Mouse (Mus musculus) embryonic facial prominence, embryonic 11.5 days (tissue): ENCODE measurements at regions not wholly inside any gene's neighbourhood (a gene's known extent, or its start where the extent isn't known, plus 50 kb on each side); places are given as distances from the start of the nearest gene placed in this dataset.
"Not testable (repeated sequence)": the region's sequence is repeated elsewhere in the genome, so short reads cannot be mapped to it uniquely, and the experiment has no call there.

Experiments
- ATAC-seq: fragments of 200-750 bp; cut with Nextera tagmentation; replicated peaks from 2 replicates; pipeline ENCODE4 v1.8.0; 2017; ENCODE audit warnings: low read depth; ENCODE audit not compliant: insufficient number of reproducible peaks, low FRiP score, low TSS enrichment
- DNase-seq: peaks from one replicate; pipeline ENCODE4 v3.0.0-alpha.2; 2015; ENCODE audit warnings: low spot score
- H3K27ac ChIP-seq: fragments of 300-500 bp; sonication (generic); replicated peaks from 2 replicates; pipeline ENCODE4 v1.5.1; 2014; ENCODE audit warnings: mild to moderate bottlenecking, low read depth, low read length, control low read depth
- H3K27me3 ChIP-seq: fragments of 300-500 bp; sonication (generic); 2 replicates; pipeline ENCODE4 v1.6.1; 2014; ENCODE audit warnings: mild to moderate bottlenecking, low read length, moderate library complexity, mixed read lengths; ENCODE audit not compliant: control insufficient read depth, insufficient read depth
- H3K36me3 ChIP-seq: fragments of 300-500 bp; sonication (generic); replicated peaks from 2 replicates; pipeline ENCODE4 v1.6.1; 2014; ENCODE audit warnings: low read depth, mild to moderate bottlenecking, low read length, moderate library complexity, mixed read lengths; ENCODE audit not compliant: control insufficient read depth, insufficient read depth
- H3K4me1 ChIP-seq: fragments of 300-500 bp; sonication (generic); 2 replicates; pipeline ENCODE4 v1.6.1; 2014; ENCODE audit warnings: low read length, mixed read lengths; ENCODE audit not compliant: control insufficient read depth, insufficient read depth
- H3K4me2 ChIP-seq: fragments of 300-500 bp; sonication (generic); 2 replicates; pipeline ENCODE4 v1.6.1; 2014; ENCODE audit warnings: low read depth, mild to moderate bottlenecking, control low read depth, low read length, moderate library complexity
- H3K4me3 ChIP-seq: fragments of 300-500 bp; sonication (generic); 2 replicates; pipeline ENCODE4 v1.5.1; 2014; ENCODE audit warnings: low read depth, low read length, control low read depth
- H3K9ac ChIP-seq: fragments of 300-500 bp; sonication (generic); replicated peaks from 2 replicates; pipeline ENCODE4 v1.6.1; 2014; ENCODE audit warnings: mild to moderate bottlenecking, control low read depth, low read length
- H3K9me3 ChIP-seq: fragments of 300-500 bp; sonication (generic); replicated peaks from 2 replicates; pipeline ENCODE4 v1.6.1; 2016; ENCODE audit warnings: mild to moderate bottlenecking, low read length, inconsistent platforms, mixed read lengths; ENCODE audit not compliant: control insufficient read depth
- WGBS: fragments of 180-500 bp; shearing (Covaris S2); extraction: QIAGEN DNeasy Blood & Tissue Kit; methylation state at CpG from one replicate; pipeline ENCODE4 v1.1.7; 2014; 5-methylcytosine and 5-hydroxymethylcytosine counted together

GRCm38 (mm10) chr4:22133547-22134495 lies 202.7 kb downstream of the Faxc start:
- peak; percentile 24 for DNase-seq
- WGBS, result 50% methylated on average over 14 of the region's 14 CpGs

GRCm38 (mm10) chr4:22140122-22140521 lies 209.0 kb downstream of the Faxc start:
- Histone ChIP-seq H3K27ac (no peak overlapping the region), H3K9ac (no peak overlapping the region), H3K4me3 (no peak overlapping the region), H3K4me2 (no peak overlapping the region), H3K36me3 (no peaks in the 10 kb centered on the region), H3K4me1 (no peaks in the 10 kb centered on the region), H3K9me3 (no peaks in the 10 kb centered on the region), H3K27me3 (no peaks in the 10 kb centered on the region)
- WGBS, result 83% methylated on average over 3 of the region's 3 CpGs
- DNase-seq (no peak), ATAC-seq (no peak)

More at GRCm38 (mm10) chr4:22133547-22134495, 202.7 kb downstream of the Faxc start:
- Histone ChIP-seq H3K4me1 (no peaks in the 10 kb centered on the region), H3K36me3 (no peaks in the 10 kb centered on the region), H3K4me2 (no peak overlapping the region), H3K9me3 (no peaks in the 10 kb centered on the region), H3K27me3 (no peaks in the 10 kb centered on the region), H3K4me3 (no peak overlapping the region), H3K9ac (no peak overlapping the region), H3K27ac (no peak overlapping the region)
- ATAC-seq, result 0 out of 2 replicates have a peak, but pooled peaks have one; percentile 34

- no peak overlapping the region for H3K4me3 ChIP-seq
- DNase-seq (no peak), ATAC-seq (no peak)
- no peaks in the 10 kb centered on the region for H3K9me3 ChIP-seq
- no peak overlapping the region for H3K27ac ChIP-seq
- H3K4me1 ChIP-seq, result no peaks in the 10 kb centered on the region
- H3K27me3 ChIP-seq, result no peaks in the 10 kb centered on the region
- no peak overlapping the region for H3K9ac ChIP-seq
- 88% methylated on average over 1 of the region's 1 CpGs for WGBS
- H3K36me3 ChIP-seq, result no peaks in the 10 kb centered on the region
- H3K4me2 ChIP-seq, result no peak overlapping the region
These were observed 212.4 kb downstream of the Faxc start for GRCm38 (mm10) chr4:22143546-22143945.

- not testable (repeated sequence) for H3K4me2 ChIP-seq, H3K9ac ChIP-seq, H3K27ac ChIP-seq, H3K4me3 ChIP-seq, DNase-seq, H3K36me3 ChIP-seq, H3K9me3 ChIP-seq, H3K27me3 ChIP-seq, H3K4me1 ChIP-seq, ATAC-seq
- WGBS, result 46% methylated on average over 1 of the region's 1 CpGs
These were observed 212.5 kb upstream of the Fbxl4 start for GRCm38 (mm10) chr4:22144834-22145233.

- no peak overlapping the region for H3K9ac ChIP-seq
- 45% methylated on average over 6 of the region's 6 CpGs for WGBS
- H3K9me3 ChIP-seq, result no peaks in the 10 kb centered on the region
- ATAC-seq, result no peak
- no peak overlapping the region for H3K4me2 ChIP-seq
- DNase-seq, result no peak
- no peaks in the 10 kb centered on the region for H3K4me1 ChIP-seq
- H3K4me3 ChIP-seq, result no peak overlapping the region
- H3K36me3 ChIP-seq, result no peaks in the 10 kb centered on the region
- no peak overlapping the region for H3K27ac ChIP-seq
- H3K27me3 ChIP-seq, result no peaks in the 10 kb centered on the region
These were observed 210.5 kb upstream of the Fbxl4 start for GRCm38 (mm10) chr4:22146648-22147409.

- ATAC-seq, result no peak
- WGBS, result 23% methylated on average over 10 of the region's 10 CpGs
- H3K9ac ChIP-seq, result no peak overlapping the region
- no peaks in the 10 kb centered on the region for H3K27me3 ChIP-seq
- no peak for DNase-seq
- no peak overlapping the region for H3K4me3 ChIP-seq
- H3K4me1 ChIP-seq, result no peaks in the 10 kb centered on the region
- H3K9me3 ChIP-seq, result no peaks in the 10 kb centered on the region
- H3K27ac ChIP-seq, result no peak overlapping the region
- no peak overlapping the region for H3K4me2 ChIP-seq
- no peaks in the 10 kb centered on the region for H3K36me3 ChIP-seq
These were observed 205.3 kb upstream of the Fbxl4 start for GRCm38 (mm10) chr4:22151899-22152493.

- H3K27ac ChIP-seq, result no peak overlapping the region
- no peaks in the 10 kb centered on the region for H3K36me3 ChIP-seq
- no peak overlapping the region for H3K9ac ChIP-seq
- no peaks in the 10 kb centered on the region for H3K4me1 ChIP-seq
- H3K9me3 ChIP-seq, result no peaks in the 10 kb centered on the region
- no peak overlapping the region for H3K4me2 ChIP-seq
- DNase-seq, result no peak
- ATAC-seq, result no peak
- WGBS, result 33% methylated on average over 7 of the region's 7 CpGs
- H3K4me3 ChIP-seq, result no peak overlapping the region
- H3K27me3 ChIP-seq, result no peaks in the 10 kb centered on the region
These were observed 204.3 kb upstream of the Fbxl4 start for GRCm38 (mm10) chr4:22152971-22153544.
